Mouse (Mus musculus) intestine, embryonic 15.5 days (tissue): ENCODE measurements at regions not wholly inside any gene's neighbourhood (a gene's known extent, or its start where the extent isn't known, plus 50 kb on each side); places are given as distances from the start of the nearest gene placed in this dataset.

ENCODE experiments used
- ATAC-seq: fragments of 200-750 bp; cut with Nextera tagmentation; 2 replicates; pipeline ENCODE4 v1.8.0; 2017; ENCODE audit warnings: moderate TSS enrichment, moderate library complexity
- H3K27ac ChIP-seq: fragments of 300-500 bp; sonication (generic); 2 replicates; pipeline ENCODE4 v1.5.1; 2015; ENCODE audit warnings: mild to moderate bottlenecking, inconsistent platforms
- H3K27me3 ChIP-seq: fragments of 300-500 bp; sonication (generic); replicated peaks from 2 replicates; pipeline ENCODE4 v1.6.1; 2015; ENCODE audit warnings: inconsistent platforms
- H3K36me3 ChIP-seq: fragments of 300-500 bp; sonication (generic); 2 replicates; pipeline ENCODE4 v1.6.1; 2015; ENCODE audit warnings: inconsistent platforms
- H3K4me1 ChIP-seq: fragments of 300-500 bp; sonication (generic); replicated peaks from 2 replicates; pipeline ENCODE4 v1.6.1; 2015; ENCODE audit warnings: inconsistent platforms
- H3K4me2 ChIP-seq: fragments of 300-500 bp; sonication (generic); replicated peaks from 2 replicates; pipeline ENCODE4 v1.6.1; 2015; ENCODE audit warnings: mild to moderate bottlenecking, inconsistent platforms
- H3K4me3 ChIP-seq: fragments of 300-500 bp; sonication (generic); replicated peaks from 2 replicates; pipeline ENCODE4 v1.5.1; 2015; ENCODE audit warnings: inconsistent platforms
- H3K9ac ChIP-seq: fragments of 300-500 bp; sonication (generic); 2 replicates; pipeline ENCODE4 v1.6.1; 2015; ENCODE audit warnings: inconsistent platforms
- H3K9me3 ChIP-seq: fragments of 300-500 bp; sonication (generic); 2 replicates; pipeline ENCODE4 v1.6.1; 2016; ENCODE audit warnings: inconsistent platforms
- WGBS: fragments of 180-500 bp; shearing (Covaris S2); methylation state at CpG from one replicate; pipeline ENCODE4 v1.1.7; 2015; 5-methylcytosine and 5-hydroxymethylcytosine counted together

DNA sequence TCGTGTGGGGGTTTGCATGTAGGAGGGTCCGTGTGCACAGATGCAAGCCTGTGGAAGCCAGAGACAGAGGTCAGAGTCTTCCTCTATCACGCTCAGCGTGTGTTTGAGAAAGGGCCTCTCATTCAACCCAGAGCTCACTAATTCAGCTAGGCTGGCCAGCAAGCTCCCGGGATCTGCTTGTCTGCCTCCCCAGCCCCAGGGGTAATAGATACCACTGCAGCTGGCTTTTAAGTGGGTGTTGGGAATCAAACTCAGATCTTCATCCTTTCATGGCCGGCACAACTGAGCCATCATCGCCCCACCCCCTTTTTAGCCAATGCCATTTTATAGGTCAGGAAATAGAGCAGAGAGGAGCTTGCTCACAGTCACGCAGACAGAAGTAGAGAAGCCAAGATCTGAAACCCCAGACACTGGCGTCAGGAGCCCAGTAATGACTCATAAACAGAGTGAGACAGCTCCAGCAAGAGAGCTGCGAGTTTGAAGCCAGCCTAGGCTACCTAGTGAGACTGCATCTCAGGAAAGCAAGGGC is 80.3 kb downstream of the 1700001O22Rik start:
- WGBS: 24% methylated on average over 10 of the region's 10 CpGs
- ATAC-seq: no peak
- peak overlapping the region; percentile 21; the same call in 1 of the 2 replicates for H3K9ac ChIP-seq
- H3K27ac ChIP-seq: peak overlapping the region; percentile 98
- H3K27me3 ChIP-seq: no peaks in the 10 kb centered on the region
- no peak overlapping the region for H3K4me2 ChIP-seq
- peaks cover 66% of the 10 kb centered on the region for H3K4me1 ChIP-seq
- H3K9me3 ChIP-seq: no peaks in the 10 kb centered on the region
- H3K4me3 ChIP-seq: no peak overlapping the region
- no peaks in the 10 kb centered on the region for H3K36me3 ChIP-seq

DNA sequence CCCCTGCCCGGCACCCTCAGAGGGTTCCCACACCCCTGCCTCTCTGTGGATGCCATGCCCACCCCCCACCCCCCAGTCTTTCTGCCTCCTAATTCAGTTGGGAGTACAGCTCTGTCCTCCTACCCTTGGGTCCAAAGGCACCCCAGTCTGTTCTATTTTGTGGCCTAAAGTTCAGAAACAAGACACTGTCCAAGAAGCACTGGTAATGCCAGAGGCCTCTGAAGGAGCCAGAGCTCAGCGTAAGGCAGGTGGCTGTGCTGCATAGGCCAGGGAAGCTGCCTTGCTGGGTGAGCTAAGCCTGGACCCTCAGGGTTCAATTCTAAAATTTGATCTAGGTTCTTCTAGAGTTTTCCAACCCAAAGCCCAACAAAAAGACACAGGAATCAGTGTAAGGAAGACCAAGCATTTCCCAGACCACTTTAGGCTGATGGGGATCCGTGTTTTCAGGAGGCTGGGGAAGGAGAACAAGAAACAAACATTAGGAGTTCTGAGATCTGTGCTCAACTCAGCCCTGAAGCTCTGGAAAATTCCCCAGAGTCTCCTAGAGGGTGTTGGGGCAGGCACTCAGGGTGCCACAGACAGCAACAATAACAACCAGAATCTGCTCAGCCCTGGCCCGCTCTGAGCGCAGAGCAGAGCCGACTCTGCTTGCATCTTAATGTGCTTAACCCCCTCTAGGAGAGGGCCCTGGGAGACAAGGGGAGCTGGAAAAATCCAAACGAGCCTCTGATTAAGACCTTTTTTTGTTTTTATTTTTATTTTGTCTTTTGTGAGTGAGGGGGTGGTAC is 81.0 kb downstream of the 1700001O22Rik start:
- no peak overlapping the region for H3K4me3 ChIP-seq
- H3K27ac ChIP-seq: peak overlapping the region; percentile 98
- ATAC-seq: no peak
- H3K36me3 ChIP-seq: no peaks in the 10 kb centered on the region
- no peaks in the 10 kb centered on the region for H3K27me3 ChIP-seq
- peaks cover 72% of the 10 kb centered on the region for H3K4me1 ChIP-seq
- H3K9ac ChIP-seq: peak overlapping the region; percentile 21
- 41% methylated on average over 7 of the region's 7 CpGs for WGBS
- peak overlapping the region; percentile 20; the same call in 1 of the 2 replicates for H3K4me2 ChIP-seq
- H3K9me3 ChIP-seq: no peaks in the 10 kb centered on the region

- Histone ChIP-seq H3K4me3 (no peak overlapping the region), H3K36me3 (no peaks in the 10 kb centered on the region), H3K27me3 (no peaks in the 10 kb centered on the region), H3K27ac (peak overlapping the region; percentile 98), H3K4me1 (peaks cover 80% of the 10 kb centered on the region), H3K4me2 (peak overlapping the region; percentile 20), H3K9ac (peak overlapping the region; percentile 21), H3K9me3 (no peaks in the 10 kb centered on the region)
- 30% methylated on average over 12 of the region's 12 CpGs for WGBS
- ATAC-seq: no peak
Observed at GRCm38 (mm10) chr2:30721473-30722262, 81.8 kb downstream of the 1700001O22Rik start.

DNA sequence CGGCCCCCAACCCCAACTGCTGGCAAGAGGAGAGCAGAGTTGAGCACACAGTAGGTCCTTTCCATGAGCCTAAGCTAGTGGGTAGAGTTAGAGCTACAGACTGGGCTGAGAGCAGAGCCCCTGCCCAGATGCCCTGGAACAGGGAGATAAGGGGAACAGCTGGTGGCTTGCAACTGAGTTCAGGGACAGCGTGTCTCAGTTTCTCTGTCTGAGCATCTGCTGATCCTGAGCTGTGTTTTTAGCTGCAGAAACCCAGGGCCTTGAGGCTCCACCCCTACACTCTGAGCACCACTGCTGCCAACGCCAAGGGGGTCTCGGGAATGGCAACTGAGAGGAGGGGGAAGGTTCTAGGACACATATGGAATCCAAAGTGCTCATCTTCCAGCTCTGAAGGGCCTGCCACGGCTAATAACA is 82.4 kb downstream of the 1700001O22Rik start:
- H3K4me1 ChIP-seq: peaks cover 86% of the 10 kb centered on the region
- H3K9me3 ChIP-seq: no peaks in the 10 kb centered on the region
- ATAC-seq: no peak
- H3K4me3 ChIP-seq: no peak overlapping the region
- H3K36me3 ChIP-seq: no peaks in the 10 kb centered on the region
- no peaks in the 10 kb centered on the region for H3K27me3 ChIP-seq
- H3K9ac ChIP-seq: 0 out of 2 replicates have a peak overlapping the region, but pooled peaks have one; percentile 47
- H3K4me2 ChIP-seq: peak overlapping the region; percentile 73; the same call in 1 of the 2 replicates
- H3K27ac ChIP-seq: peak overlapping the region; percentile 98
- 65% methylated on average over 5 of the region's 5 CpGs for WGBS

DNA sequence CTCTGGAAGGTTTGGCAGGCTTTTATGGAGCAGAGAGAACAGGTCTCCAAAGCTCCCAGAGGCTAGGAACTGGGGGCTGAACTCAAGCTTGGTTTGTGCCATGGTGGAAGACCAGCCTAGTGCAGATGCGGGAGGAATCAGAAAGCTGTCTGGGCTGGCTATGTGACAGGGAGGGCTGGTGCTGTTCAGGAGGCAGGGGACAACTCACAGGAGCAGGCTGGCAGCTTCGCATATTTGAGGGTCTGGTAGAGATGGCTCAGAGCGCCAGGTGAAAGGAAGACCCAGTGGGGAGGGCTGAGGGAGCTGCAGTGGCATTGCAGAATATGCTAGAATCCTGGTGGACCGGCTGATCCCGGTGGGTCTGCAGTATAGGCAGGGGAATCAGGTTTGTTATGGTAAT is 83.2 kb downstream of the 1700001O22Rik start:
- peak overlapping the region; percentile 34 for H3K4me3 ChIP-seq

DNA sequence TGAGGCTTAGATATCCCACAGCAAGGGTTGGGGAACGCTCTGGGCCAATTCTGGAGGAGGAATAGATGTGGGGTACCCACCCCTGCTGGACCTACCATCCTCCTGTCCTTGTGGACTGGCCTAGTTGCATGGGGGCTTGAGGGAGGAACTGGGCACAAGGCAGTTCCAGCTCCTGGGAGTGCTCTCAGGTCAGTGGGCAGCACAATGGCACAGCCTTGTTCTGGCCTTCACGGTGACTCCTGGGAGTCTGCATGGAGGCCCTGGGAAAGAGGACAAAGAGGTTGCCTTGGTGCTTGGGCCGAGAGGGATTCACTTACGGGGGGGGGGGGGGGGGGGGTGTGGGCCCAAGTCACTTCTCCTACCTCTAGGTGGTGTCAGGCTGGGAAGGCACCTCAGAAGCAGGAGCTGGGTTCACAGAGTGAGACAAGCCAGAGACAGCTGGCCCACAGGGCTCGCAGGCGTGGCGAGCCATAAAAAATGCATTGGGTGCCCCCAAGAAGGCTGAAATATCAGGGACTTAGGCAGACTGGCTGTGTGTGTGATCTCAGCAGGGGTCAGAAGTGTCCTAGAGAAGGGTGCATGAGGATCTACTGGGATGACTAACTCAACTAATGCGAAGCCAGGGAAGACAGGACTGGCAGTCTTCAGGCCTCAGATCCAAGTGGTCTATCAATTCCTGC is 83.7 kb downstream of the 1700001O22Rik start:
- peak overlapping the region; percentile 73 for H3K4me2 ChIP-seq
- 12% methylated on average over 8 of the region's 8 CpGs for WGBS
- no peak for ATAC-seq

More for the DNA sequence above, 83.2 kb downstream of the 1700001O22Rik start:
- ATAC-seq: no peak
- H3K4me1 ChIP-seq: peaks cover 81% of the 10 kb centered on the region
- peak overlapping the region; percentile 47 for H3K9ac ChIP-seq
- H3K4me2 ChIP-seq: peak overlapping the region; percentile 73
- 44% methylated on average over 5 of the region's 5 CpGs for WGBS
- no peaks in the 10 kb centered on the region for H3K36me3 ChIP-seq
- H3K27me3 ChIP-seq: no peaks in the 10 kb centered on the region
- H3K27ac ChIP-seq: peak overlapping the region; percentile 98
- H3K9me3 ChIP-seq: no peaks in the 10 kb centered on the region

DNA sequence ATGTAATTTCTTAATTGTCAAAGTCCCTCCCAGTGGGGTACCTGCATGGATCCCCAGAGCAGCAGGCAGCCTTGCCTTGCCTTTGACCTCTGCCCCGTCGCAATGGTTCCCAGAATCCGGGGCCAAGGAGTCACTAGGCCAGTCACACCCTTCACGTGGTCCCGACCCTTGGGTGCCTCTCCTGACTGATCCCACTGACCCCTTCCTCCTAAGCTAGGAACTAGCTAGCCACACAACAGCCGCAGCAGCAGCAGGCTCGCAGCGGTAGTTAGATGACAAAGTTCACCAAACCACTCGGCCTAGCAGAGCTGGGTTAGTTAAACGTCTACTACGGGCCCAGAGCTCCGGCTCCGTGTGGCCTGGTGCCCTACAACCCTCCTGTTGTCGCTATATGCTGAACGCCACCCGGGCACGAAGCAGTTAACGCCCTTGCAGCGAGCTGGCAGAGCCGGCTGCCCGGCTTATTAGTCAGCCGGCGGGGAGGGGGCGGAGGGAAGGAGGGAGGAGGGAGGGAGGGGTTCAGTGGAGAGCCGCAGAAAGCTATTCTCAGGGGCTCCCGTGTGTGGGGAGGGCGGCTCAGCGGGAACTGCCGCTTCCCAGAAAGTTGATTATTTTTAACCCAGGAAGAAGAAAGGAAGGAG is 84.6 kb downstream of the 1700001O22Rik start:
- Histone ChIP-seq H3K27me3 (no peaks in the 10 kb centered on the region), H3K36me3 (no peaks in the 10 kb centered on the region), H3K4me1 (peaks cover 72% of the 10 kb centered on the region), H3K4me2 (peak overlapping the region; percentile 73), H3K9ac (peak overlapping the region; percentile 47), H3K27ac (peak overlapping the region; percentile 98), H3K4me3 (peak overlapping the region; percentile 34), H3K9me3 (no peaks in the 10 kb centered on the region)
- peak; percentile 77 for ATAC-seq
- under 1% methylated on average over 29 of the region's 29 CpGs for WGBS

More for the DNA sequence above, 83.7 kb downstream of the 1700001O22Rik start:
- Histone ChIP-seq H3K27me3 (no peaks in the 10 kb centered on the region), H3K9ac (peak overlapping the region; percentile 47), H3K4me1 (peaks cover 76% of the 10 kb centered on the region), H3K27ac (peak overlapping the region; percentile 98), H3K36me3 (no peaks in the 10 kb centered on the region), H3K9me3 (no peaks in the 10 kb centered on the region), H3K4me3 (peak overlapping the region; percentile 34)

DNA sequence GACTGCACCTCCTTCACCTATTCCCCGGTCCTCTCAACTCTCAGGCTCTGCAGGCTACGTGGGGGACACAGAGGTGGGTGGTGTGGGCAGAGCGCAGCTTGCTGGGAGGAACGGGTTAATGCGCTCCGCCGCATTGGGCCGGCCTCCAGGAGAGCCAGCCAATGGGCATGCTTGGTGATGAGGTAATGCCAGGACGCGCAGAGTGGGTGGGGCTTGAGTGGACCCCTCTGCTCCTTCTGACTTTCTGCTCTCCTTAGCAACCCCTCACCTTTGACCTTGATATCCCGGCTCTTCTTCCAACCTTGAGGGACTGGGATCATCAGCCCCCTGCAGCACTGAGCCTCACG is 85.2 kb downstream of the 1700001O22Rik start:
- no peaks in the 10 kb centered on the region for H3K27me3 ChIP-seq
- H3K4me2 ChIP-seq: peak overlapping the region; percentile 73
- H3K9ac ChIP-seq: peak overlapping the region; percentile 47
- H3K4me3 ChIP-seq: peak overlapping the region; percentile 34
- H3K27ac ChIP-seq: peak overlapping the region; percentile 98
- no peaks in the 10 kb centered on the region for H3K36me3 ChIP-seq
- ATAC-seq: peak; percentile 82
- H3K4me1 ChIP-seq: peaks cover 77% of the 10 kb centered on the region
- H3K9me3 ChIP-seq: no peaks in the 10 kb centered on the region
- under 1% methylated on average over 12 of the region's 12 CpGs for WGBS

- peak overlapping the region; percentile 98 for H3K27ac ChIP-seq
- H3K4me1 ChIP-seq: peaks cover 77% of the 10 kb centered on the region
- H3K4me2 ChIP-seq: peak overlapping the region; percentile 73
- peak overlapping the region; percentile 12; the same call in 1 of the 2 replicates for H3K4me3 ChIP-seq
- H3K36me3 ChIP-seq: no peaks in the 10 kb centered on the region
- 10% methylated on average over 16 of the region's 16 CpGs for WGBS
- H3K9me3 ChIP-seq: no peaks in the 10 kb centered on the region
- H3K9ac ChIP-seq: peak overlapping the region; percentile 43; the same call in 1 of the 2 replicates
- ATAC-seq: no peak
- no peaks in the 10 kb centered on the region for H3K27me3 ChIP-seq
Observed at GRCm38 (mm10) chr2:30717566-30718328, 85.7 kb downstream of the 1700001O22Rik start.

DNA sequence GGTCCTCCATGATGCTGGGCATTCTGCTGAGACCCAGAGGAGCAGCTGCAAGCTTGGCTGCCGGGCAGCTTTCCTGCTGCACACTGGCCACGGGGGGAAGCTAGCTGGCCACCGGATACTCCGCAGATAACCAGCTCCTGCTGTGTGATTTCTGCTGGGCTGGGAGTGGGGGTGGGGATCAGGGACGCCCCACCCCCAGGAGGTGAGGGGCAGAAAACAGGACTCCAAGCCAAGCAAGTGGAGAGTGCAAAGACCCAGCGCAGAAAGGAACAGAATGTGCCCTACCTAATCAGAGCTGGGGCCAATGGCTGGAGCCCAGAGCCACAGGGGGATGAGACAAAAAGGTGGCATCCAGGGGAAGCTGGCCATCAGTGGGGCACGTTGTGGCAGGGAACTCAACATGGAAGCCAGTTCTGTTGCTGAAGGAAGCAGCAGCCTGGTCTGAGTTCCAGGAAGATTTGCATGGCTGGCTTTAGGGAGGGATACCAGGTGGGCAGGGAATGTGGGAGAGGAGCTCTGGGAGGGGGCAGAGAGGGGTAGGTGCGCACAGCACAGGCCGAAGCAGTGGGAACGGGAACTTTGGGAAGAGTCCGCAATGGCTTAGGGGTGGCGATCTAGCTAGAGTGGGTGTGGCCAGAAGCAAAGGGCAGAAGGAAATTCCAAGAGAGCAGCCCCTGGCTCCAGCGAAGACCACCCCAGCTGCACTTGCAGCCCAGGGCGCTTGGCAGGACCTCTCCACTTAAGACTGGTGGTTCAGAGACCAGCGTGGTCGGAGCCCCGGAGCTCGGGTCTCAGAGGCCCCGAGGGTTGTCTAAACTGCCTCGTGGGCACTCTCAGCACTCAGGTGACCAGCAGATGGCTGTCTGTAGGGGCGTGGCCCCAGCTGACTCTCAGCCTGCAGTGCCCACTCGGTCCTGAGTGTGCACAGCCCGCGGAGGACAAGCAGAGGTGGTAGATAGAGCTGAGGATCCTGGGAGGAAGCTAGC is 86.6 kb downstream of the 1700001O22Rik start:
- peak overlapping the region; percentile 98 for H3K27ac ChIP-seq
- no peak for ATAC-seq
- H3K36me3 ChIP-seq: no peaks in the 10 kb centered on the region
- no peaks in the 10 kb centered on the region for H3K27me3 ChIP-seq
- peak overlapping the region; percentile 1; the same call in 1 of the 2 replicates for H3K4me3 ChIP-seq
- peak overlapping the region; percentile 73 for H3K4me2 ChIP-seq
- H3K9me3 ChIP-seq: no peaks in the 10 kb centered on the region
- 3% methylated on average over 24 of the region's 24 CpGs for WGBS
- H3K9ac ChIP-seq: peak overlapping the region; percentile 43
- peaks cover 76% of the 10 kb centered on the region for H3K4me1 ChIP-seq
